Mouse (Mus musculus) limb, embryonic 13.5 days (tissue): ENCODE results near the gene Camkk1. TPM values are rescaled to one million over a fixed set of nuclear protein-coding genes. Genes with fewer than 3 reads are reported as not detected.
A peak's percentile ranks its signal among the peaks of the same experiment; 100 is the strongest.

ENCODE experiments used
- ATAC-seq: fragments of 200-750 bp; cut with Nextera tagmentation; 2 replicates; pipeline ENCODE4 v1.8.0; 2017; ENCODE audit warnings: low read depth, moderate number of reproducible peaks, moderate TSS enrichment; ENCODE audit not compliant: low FRiP score
- H3K27ac ChIP-seq: fragments of 300-500 bp; sonication (generic); 2 replicates; pipeline ENCODE4 v1.5.1; 2015; ENCODE audit warnings: inconsistent platforms, mild to moderate bottlenecking, moderate library complexity
- H3K27me3 ChIP-seq: fragments of 300-500 bp; sonication (generic); 2 replicates; pipeline ENCODE4 v1.6.1; 2015; ENCODE audit warnings: mild to moderate bottlenecking, inconsistent platforms
- H3K36me3 ChIP-seq: fragments of 300-500 bp; sonication (generic); 2 replicates; pipeline ENCODE4 v1.6.1; 2015; ENCODE audit warnings: inconsistent platforms, mild to moderate bottlenecking, moderate library complexity
- H3K4me1 ChIP-seq: fragments of 300-500 bp; sonication (generic); 2 replicates; pipeline ENCODE4 v1.6.1; 2015; ENCODE audit warnings: inconsistent platforms
- H3K4me2 ChIP-seq: fragments of 300-500 bp; sonication (generic); replicated peaks from 2 replicates; pipeline ENCODE4 v1.6.1; 2015; ENCODE audit warnings: inconsistent platforms, mild to moderate bottlenecking, moderate library complexity
- H3K4me3 ChIP-seq: fragments of 300-500 bp; sonication (generic); 2 replicates; pipeline ENCODE4 v1.5.1; 2015; ENCODE audit warnings: moderate library complexity, mild to moderate bottlenecking, inconsistent platforms
- H3K9ac ChIP-seq: fragments of 300-500 bp; sonication (generic); 2 replicates; pipeline ENCODE4 v1.6.1; 2015; ENCODE audit warnings: mild to moderate bottlenecking, inconsistent platforms
- H3K9me3 ChIP-seq: fragments of 300-500 bp; sonication (generic); 2 replicates; pipeline ENCODE4 v1.6.1; 2016; ENCODE audit warnings: inconsistent platforms
- WGBS: fragments of 180-500 bp; shearing (Covaris S2); methylation state at CpG from one replicate; pipeline ENCODE4 v1.1.7; 2015; 5-methylcytosine and 5-hydroxymethylcytosine counted together
- polyA plus RNA-seq: library from polyadenylated mRNA; unstranded; fragments of >200 nt; fragmentation: Nextera tagmentation; extraction: Ambion mirVana; gene quantifications from 2 replicates; pipeline ENCODE4 v1.2.1, GENCODE M21; 2015

The Camkk1 gene
- polyA plus RNA-seq, 1 experiment from 2014 or later = 12.7 TPM

- Histone ChIP-seq H3K4me3 (no peak overlapping the region), H3K4me2 (no peak overlapping the region), H3K9ac (no peak overlapping the region), H3K4me1 (no peaks in the 10 kb centered on the region), H3K36me3 (peaks cover 22% of the 10 kb centered on the region; the same call in 1 of the 2 replicates), H3K27ac (no peak overlapping the region), H3K27me3 (no peaks in the 10 kb centered on the region), H3K9me3 (no peaks in the 10 kb centered on the region)
- 89% methylated on average over 3 of the region's 3 CpGs for WGBS
- ATAC-seq = no peak
Observed at GRCm38 (mm10) chr11:73037691-73038090, 18.9 kb downstream of the Camkk1 start.

- Histone ChIP-seq H3K4me2 (no peak overlapping the region), H3K27me3 (no peaks in the 10 kb centered on the region), H3K9me3 (no peaks in the 10 kb centered on the region), H3K27ac (no peak overlapping the region), H3K9ac (no peak overlapping the region), H3K4me1 (0 out of 2 replicates have a peak, but pooled peaks cover 7% of the 10 kb centered on the region), H3K36me3 (peaks cover 22% of the 10 kb centered on the region; the same call in 1 of the 2 replicates), H3K4me3 (no peak overlapping the region)
- peak; percentile 52; the same call in 1 of the 2 replicates for ATAC-seq
- 61% methylated on average over 9 of the region's 9 CpGs for WGBS
Observed at GRCm38 (mm10) chr11:73039102-73039799, 20.4 kb downstream of the Camkk1 start.

DNA sequence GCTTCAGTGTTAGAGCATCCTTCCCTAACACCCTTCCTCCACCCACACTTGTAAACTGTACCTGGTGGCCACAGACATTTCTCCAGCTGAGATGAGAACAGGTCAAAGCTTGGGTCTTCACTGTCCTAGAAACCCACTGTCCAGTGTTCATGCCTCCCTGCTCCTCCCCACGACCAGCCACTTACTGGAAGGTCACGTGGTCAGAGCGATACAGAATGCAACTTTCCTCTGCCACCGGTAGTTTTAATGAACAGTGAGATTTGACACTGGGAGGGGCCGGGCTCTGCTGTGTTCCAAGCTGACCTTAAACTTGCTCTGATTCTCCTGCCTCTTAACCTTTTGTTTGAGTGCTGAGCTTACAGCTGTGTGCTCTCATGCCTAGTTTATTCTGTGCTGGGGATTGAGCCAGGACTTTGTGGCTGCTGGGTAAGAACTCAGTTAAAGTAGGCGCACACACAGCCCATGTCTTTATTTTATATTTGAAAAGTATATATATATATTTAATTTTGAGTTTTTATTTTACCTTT lies 25.5 kb downstream of the Camkk1 start:
- no peak for ATAC-seq

GRCm38 (mm10) chr11:73044789-73045188 lies 26.0 kb downstream of the Camkk1 start:
- Histone ChIP-seq H3K36me3 (peaks cover 11% of the 10 kb centered on the region; the same call in 1 of the 2 replicates), H3K27me3 (no peaks in the 10 kb centered on the region), H3K4me3 (no peak overlapping the region), H3K9ac (no peak overlapping the region), H3K9me3 (no peaks in the 10 kb centered on the region), H3K27ac (no peak overlapping the region), H3K4me1 (peaks cover 24% of the 10 kb centered on the region), H3K4me2 (no peak overlapping the region)
- no peak for ATAC-seq
- 75% methylated on average over 4 of the region's 4 CpGs for WGBS

More for the DNA sequence above, 25.5 kb downstream of the Camkk1 start:
- 0 out of 2 replicates have a peak overlapping the region, but pooled peaks have one; percentile 25 for H3K9ac ChIP-seq
- no peak overlapping the region for H3K4me2 ChIP-seq
- H3K4me1 ChIP-seq = peaks cover 20% of the 10 kb centered on the region
- H3K4me3 ChIP-seq = no peak overlapping the region
- WGBS = 49% methylated on average over 6 of the region's 6 CpGs
- H3K9me3 ChIP-seq = no peaks in the 10 kb centered on the region
- H3K27ac ChIP-seq = no peak overlapping the region
- H3K27me3 ChIP-seq = no peaks in the 10 kb centered on the region
- H3K36me3 ChIP-seq = peaks cover 11% of the 10 kb centered on the region; the same call in 1 of the 2 replicates

GRCm38 (mm10) chr11:73047542-73047996 lies 28.8 kb downstream of the Camkk1 start, which contains the start of gene Ncbp3:
Gene Ncbp3, plus strand, starts transcription at chr11:73047783.
- peak; percentile 96 for ATAC-seq
- peaks cover 24% of the 10 kb centered on the region for H3K4me1 ChIP-seq

GRCm38 (mm10) chr11:73048030-73048876 lies 29.4 kb downstream of the Camkk1 start:
- Histone ChIP-seq H3K9me3 (no peaks in the 10 kb centered on the region), H3K4me1 (peaks cover 24% of the 10 kb centered on the region), H3K4me2 (peak overlapping the region; percentile 82), H3K4me3 (peak overlapping the region; percentile 90), H3K9ac (peak overlapping the region; percentile 92), H3K27ac (peak overlapping the region; percentile 81), H3K36me3 (peaks cover 22% of the 10 kb centered on the region), H3K27me3 (no peaks in the 10 kb centered on the region)
- 1% methylated on average over 51 of the region's 55 CpGs for WGBS
- ATAC-seq = peak; percentile 55

More at GRCm38 (mm10) chr11:73047542-73047996, 28.8 kb downstream of the Camkk1 start, which contains the start of gene Ncbp3:
- no peaks in the 10 kb centered on the region for H3K27me3 ChIP-seq
- H3K9me3 ChIP-seq = no peaks in the 10 kb centered on the region
- WGBS = under 1% methylated on average over 39 of the region's 39 CpGs
- peaks cover 17% of the 10 kb centered on the region for H3K36me3 ChIP-seq
- peak within 1 kb of the TSS; percentile 90 for H3K4me3 ChIP-seq
- H3K9ac ChIP-seq = peak within 1 kb of the TSS; percentile 92
- H3K27ac ChIP-seq = peak within 1 kb of the TSS; percentile 81
- peak within 1 kb of the TSS; percentile 82 for H3K4me2 ChIP-seq

DNA sequence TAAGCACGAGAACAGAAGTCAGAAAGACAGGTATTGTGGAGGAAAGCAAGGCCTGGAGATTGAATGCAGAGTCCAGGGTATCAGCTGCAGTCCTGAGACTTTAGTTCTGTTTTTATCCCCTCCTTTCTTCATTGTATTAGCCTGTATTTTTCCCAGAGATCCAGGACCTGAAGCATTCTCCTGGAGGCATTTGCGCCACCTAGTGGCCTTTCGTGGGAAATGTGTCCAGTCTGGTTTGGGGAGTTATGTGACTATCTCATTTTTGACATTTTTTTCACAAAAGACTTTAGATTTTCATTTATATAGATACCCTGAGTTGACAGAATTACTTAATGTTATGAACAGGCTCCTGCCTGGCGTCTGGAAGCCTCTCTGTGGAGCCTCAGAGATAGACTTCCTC lies 30.5 kb downstream of the Camkk1 start:
- ATAC-seq = no peak
- 4% methylated on average over 4 of the region's 4 CpGs for WGBS
- Histone ChIP-seq H3K36me3 (peaks cover 33% of the 10 kb centered on the region), H3K27me3 (no peaks in the 10 kb centered on the region), H3K9me3 (no peaks in the 10 kb centered on the region), H3K4me2 (peak overlapping the region; percentile 82), H3K9ac (no peak overlapping the region; the same call in 1 of the 2 replicates), H3K4me1 (peaks cover 17% of the 10 kb centered on the region), H3K4me3 (peak overlapping the region; percentile 90), H3K27ac (no peak overlapping the region)

- no peaks in the 10 kb centered on the region for H3K27me3 ChIP-seq
- peaks cover 12% of the 10 kb centered on the region for H3K4me1 ChIP-seq
- H3K36me3 ChIP-seq = peaks cover 66% of the 10 kb centered on the region
- no peak overlapping the region for H3K4me3 ChIP-seq
- ATAC-seq = no peak
- H3K9me3 ChIP-seq = no peaks in the 10 kb centered on the region
- no peak overlapping the region for H3K9ac ChIP-seq
- H3K27ac ChIP-seq = no peak overlapping the region
- WGBS = 88% methylated on average over 1 of the region's 1 CpGs
- no peak overlapping the region for H3K4me2 ChIP-seq
Observed at GRCm38 (mm10) chr11:73052795-73053194, 34.0 kb downstream of the Camkk1 start.

DNA sequence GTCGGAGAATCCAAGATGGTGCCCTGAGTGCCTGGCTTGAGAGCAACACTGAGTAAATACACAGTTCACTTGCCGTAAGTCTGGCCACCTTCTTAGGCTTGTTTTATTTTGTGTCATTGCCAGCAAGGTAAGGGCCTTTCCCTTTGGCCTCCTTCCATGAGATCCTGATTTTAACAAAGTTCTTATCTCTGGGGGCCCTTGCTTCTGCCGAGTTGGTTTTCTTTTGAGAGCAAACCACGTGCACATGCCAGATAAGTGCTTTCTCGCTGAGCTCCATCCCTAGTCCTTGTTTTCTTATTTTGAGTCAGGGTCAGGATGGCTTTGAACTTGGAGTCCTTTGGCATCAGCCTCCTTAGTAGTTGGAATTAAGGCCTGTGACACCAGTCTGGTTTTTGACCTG lies 38.9 kb downstream of the Camkk1 start:
- Histone ChIP-seq H3K36me3 (peaks cover 84% of the 10 kb centered on the region), H3K27ac (no peak overlapping the region), H3K4me3 (no peak overlapping the region), H3K9ac (no peak overlapping the region), H3K4me2 (no peak overlapping the region), H3K9me3 (no peaks in the 10 kb centered on the region), H3K27me3 (no peaks in the 10 kb centered on the region), H3K4me1 (no peaks in the 10 kb centered on the region)
- 94% methylated on average over 5 of the region's 5 CpGs for WGBS
- no peak for ATAC-seq

DNA sequence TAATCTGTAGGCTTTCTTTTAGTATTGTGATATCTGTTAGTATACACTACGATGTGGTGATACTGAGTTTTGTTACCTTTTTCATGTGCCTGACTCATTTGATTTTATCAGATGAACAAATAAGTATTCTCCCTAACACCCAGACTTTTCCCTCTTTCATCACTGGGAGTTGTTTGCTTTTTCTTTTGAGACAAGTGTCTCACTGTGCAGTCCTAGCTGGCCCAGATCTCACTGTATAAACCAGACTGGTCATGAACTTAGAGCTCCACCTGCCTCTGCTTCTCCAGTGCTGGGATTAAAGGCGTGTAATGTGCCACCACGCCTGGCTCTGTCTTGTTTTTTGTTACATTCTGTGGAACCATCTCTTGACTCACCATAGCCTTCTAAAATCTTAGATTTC lies 40.8 kb downstream of the Camkk1 start:
- Histone ChIP-seq H3K4me3 (no peak overlapping the region), H3K4me2 (no peak overlapping the region), H3K4me1 (no peaks in the 10 kb centered on the region), H3K36me3 (peaks cover 69% of the 10 kb centered on the region), H3K9ac (no peak overlapping the region), H3K9me3 (no peaks in the 10 kb centered on the region), H3K27ac (no peak overlapping the region), H3K27me3 (no peaks in the 10 kb centered on the region)
- 96% methylated on average over 3 of the region's 3 CpGs for WGBS
- ATAC-seq = no peak

- no peak overlapping the region for H3K27ac ChIP-seq
- no peak overlapping the region for H3K4me3 ChIP-seq
- H3K4me1 ChIP-seq = no peaks in the 10 kb centered on the region
- H3K4me2 ChIP-seq = no peak overlapping the region
- no peak for ATAC-seq
- H3K27me3 ChIP-seq = no peaks in the 10 kb centered on the region
- H3K36me3 ChIP-seq = peaks cover 61% of the 10 kb centered on the region
- no peak overlapping the region for H3K9ac ChIP-seq
- H3K9me3 ChIP-seq = no peaks in the 10 kb centered on the region
- WGBS = 85% methylated on average over 3 of the region's 3 CpGs
Observed at GRCm38 (mm10) chr11:73061413-73061812, 42.6 kb downstream of the Camkk1 start.

- Histone ChIP-seq H3K27ac (no peak overlapping the region), H3K36me3 (peaks cover 88% of the 10 kb centered on the region), H3K4me2 (no peak overlapping the region), H3K4me3 (no peak overlapping the region), H3K9me3 (no peaks in the 10 kb centered on the region), H3K27me3 (no peaks in the 10 kb centered on the region), H3K9ac (no peak overlapping the region), H3K4me1 (no peaks in the 10 kb centered on the region)
- no peak for ATAC-seq
- WGBS = 89% methylated on average over 3 of the region's 3 CpGs
Observed at GRCm38 (mm10) chr11:73071839-73072238, 53.0 kb downstream of the Camkk1 start.
